Mouse (Mus musculus): ENCODE data around the gene Ppm1h. TPM values are rescaled to one million over a fixed set of nuclear protein-coding genes. Genes with fewer than 3 reads are reported as not detected.

The Ppm1h gene
- polyA plus RNA-seq, 1 experiment from 2014 or later = 13.7 TPM

DNA sequence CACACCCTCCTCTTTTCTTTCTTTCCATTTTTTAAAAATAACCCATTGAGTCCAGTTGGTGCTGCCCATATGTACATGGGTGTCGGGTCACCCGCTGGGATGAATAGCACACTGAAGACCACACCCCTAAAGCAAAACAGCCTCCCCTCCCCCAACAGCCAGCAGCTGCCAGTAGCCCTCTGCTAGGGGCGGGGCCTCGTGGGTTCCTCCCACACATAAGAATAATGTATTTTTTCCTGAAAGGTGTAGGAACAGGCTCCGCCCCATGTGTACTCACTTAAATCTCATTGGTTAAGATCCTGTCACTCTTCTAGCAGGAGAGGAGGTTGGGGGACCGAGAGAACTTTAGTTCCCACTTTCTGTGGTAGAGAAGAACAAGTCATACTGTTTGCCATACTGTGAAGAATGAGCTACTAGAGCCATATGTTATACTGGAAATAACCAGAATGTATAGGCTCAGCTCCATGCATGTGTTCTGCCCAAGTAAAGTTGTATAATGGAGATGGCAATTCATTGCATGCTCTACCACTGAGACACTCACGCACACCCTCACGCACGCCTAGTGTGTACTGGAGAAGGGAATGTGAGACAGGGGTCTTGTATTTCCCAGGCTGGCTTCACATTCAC is 231.0 kb downstream of the Ppm1h start:
- ATAC-seq = no peak; the same call in 1 of the 2 replicates
- Histone ChIP-seq H3K27me3 (replicated peaks) (no peaks in the 10 kb centered on the region), H3K27ac (no peak overlapping the region), H3K4me2 (replicated peaks) (no peak overlapping the region), H3K9me3 (no peaks in the 10 kb centered on the region), H3K36me3 (no peaks in the 10 kb centered on the region), H3K4me1 (replicated peaks) (peaks cover 21% of the 10 kb centered on the region), H3K9ac (no peak overlapping the region), H3K4me3 (replicated peaks) (no peak overlapping the region)
- 84% methylated on average over 9 of the region's 9 CpGs for WGBS

DNA sequence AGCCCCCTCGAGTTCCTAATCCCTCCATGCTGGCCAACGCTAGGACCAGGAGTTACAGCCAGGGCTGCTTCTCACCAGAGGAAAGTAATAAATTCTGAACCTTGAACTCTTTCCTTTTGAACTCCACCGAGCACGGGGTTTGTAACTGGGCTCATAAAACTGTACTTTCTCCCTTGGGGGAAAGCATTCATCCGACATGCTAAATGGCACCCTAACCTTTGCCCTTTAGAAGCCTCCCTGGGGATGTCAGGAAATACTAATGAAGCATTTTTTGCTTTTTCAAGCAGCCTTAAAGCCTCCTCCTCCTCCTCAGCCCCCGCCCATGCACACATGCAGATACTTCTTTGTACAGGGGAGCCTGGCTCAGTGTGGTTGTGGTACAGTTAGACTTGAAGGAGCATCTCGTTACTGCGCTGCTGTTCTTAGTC is 232.2 kb downstream of the Ppm1h start:
- 27% methylated on average over 8 of the region's 8 CpGs for WGBS
- Histone ChIP-seq H3K9me3 (no peaks in the 10 kb centered on the region), H3K27ac (peak overlapping the region; percentile 91; the same call in 1 of the 2 replicates), H3K4me3 (replicated peaks) (no peak overlapping the region), H3K27me3 (replicated peaks) (no peaks in the 10 kb centered on the region), H3K36me3 (no peaks in the 10 kb centered on the region), H3K4me2 (replicated peaks) (no peak overlapping the region), H3K9ac (no peak overlapping the region), H3K4me1 (replicated peaks) (peaks cover 21% of the 10 kb centered on the region)
- peak; percentile 80 for ATAC-seq

DNA sequence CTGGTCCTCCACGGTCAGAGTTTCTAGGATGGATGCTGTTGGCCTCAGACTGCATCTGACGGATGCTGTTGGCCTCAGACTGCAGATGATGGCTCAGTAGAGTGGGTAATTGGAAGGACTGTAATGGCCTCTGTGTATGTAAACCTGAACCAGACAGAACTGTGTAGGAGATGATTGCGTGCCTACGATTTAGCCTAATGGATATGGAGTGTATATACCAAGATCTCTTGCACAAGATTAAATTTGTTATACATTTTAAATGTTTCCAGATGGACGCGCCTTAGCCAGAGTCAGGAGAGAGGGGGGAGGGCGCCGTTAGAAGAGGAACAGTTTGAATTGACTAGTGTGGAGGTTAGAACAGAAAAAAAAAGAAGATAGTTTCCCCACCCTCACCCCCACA is 233.1 kb downstream of the Ppm1h start:
- WGBS = 47% methylated on average over 8 of the region's 8 CpGs
- no peak overlapping the region for H3K9ac ChIP-seq
- H3K4me1 ChIP-seq (replicated peaks) = peaks cover 21% of the 10 kb centered on the region
- peak; percentile 7; the same call in 1 of the 2 replicates for ATAC-seq
- H3K4me2 ChIP-seq (replicated peaks) = 0 out of 2 replicates have a peak overlapping the region, but pooled peaks have one; percentile 9
- H3K9me3 ChIP-seq = no peaks in the 10 kb centered on the region
- H3K4me3 ChIP-seq (replicated peaks) = no peak overlapping the region
- no peaks in the 10 kb centered on the region for H3K36me3 ChIP-seq
- H3K27me3 ChIP-seq (replicated peaks) = no peaks in the 10 kb centered on the region
- peak overlapping the region; percentile 91 for H3K27ac ChIP-seq

DNA sequence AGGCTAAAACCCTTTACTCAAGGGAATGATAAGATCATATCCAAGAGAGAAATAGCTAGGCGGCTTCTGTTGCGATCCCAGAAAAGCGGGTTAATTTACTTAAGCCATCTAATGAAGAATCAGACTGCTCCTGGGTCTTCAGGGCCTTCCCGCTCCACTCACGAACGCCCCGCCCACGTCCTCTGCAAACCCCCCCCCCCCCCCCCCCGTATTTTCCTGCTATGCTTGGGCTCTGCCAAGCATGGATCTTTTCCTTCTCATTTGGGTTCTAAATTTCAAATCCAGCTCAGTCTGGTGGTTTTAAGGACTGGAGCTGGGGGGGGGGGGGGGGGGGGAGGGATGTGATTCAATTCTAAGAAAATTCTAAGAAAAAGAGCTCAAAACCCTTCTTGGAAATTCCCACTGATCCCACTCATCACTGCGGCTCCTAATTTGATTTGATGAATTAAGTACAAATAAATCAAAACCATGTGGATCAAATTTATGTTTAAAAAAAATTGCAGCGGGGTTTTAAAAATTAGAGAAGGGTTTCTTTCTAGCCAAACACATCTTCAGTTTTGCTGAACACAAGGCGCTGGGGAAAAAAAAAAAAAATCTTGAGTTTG is 233.6 kb downstream of the Ppm1h start:
- WGBS = 33% methylated on average over 12 of the region's 12 CpGs
- peaks cover 21% of the 10 kb centered on the region for H3K4me1 ChIP-seq (replicated peaks)
- H3K4me3 ChIP-seq (replicated peaks) = no peak overlapping the region

DNA sequence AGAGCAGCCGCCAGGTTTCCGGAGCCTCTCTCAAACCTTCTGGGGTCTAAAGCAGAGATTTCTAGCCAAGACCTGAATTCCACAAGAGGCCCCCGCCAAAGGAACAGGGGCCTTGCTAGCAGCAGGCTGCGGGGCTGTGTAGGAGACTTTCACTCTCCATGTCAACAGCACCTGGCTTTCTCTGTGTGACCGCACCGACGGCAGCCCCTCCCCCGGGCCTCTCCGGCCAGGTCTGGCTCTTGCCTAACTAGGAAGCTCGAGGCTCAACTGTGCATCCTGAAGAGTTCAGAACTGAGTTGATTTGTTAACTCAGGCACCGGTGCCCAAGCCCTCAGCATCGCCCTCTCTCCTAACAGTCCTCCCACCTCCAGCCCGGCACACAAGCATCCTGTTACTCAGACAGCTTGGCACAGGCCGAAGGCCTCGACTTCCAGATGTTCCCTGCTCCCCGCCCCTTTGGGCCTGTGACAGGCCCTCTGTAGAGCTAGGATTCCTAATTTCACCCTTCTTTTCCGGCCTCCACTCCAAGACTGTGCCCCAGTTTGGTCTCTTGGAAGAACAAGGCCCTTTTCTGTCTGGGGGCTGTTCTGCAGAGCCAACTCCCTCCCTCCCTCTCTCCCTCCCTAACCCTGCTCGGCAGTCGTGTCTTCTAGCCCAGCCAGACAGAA is 234.3 kb downstream of the Ppm1h start:
- H3K36me3 ChIP-seq = no peaks in the 10 kb centered on the region
- peak; percentile 61 for ATAC-seq
- no peaks in the 10 kb centered on the region for H3K9me3 ChIP-seq
- peak overlapping the region; percentile 37 for H3K4me2 ChIP-seq (replicated peaks)
- H3K27ac ChIP-seq = peak overlapping the region; percentile 91
- no peak overlapping the region; the same call in 1 of the 2 replicates for H3K9ac ChIP-seq
- H3K4me1 ChIP-seq (replicated peaks) = peaks cover 21% of the 10 kb centered on the region
- H3K27me3 ChIP-seq (replicated peaks) = no peaks in the 10 kb centered on the region
- H3K4me3 ChIP-seq (replicated peaks) = no peak overlapping the region
- 19% methylated on average over 19 of the region's 19 CpGs for WGBS

More for the DNA sequence above, 233.6 kb downstream of the Ppm1h start:
- no peaks in the 10 kb centered on the region for H3K27me3 ChIP-seq (replicated peaks)
- H3K9me3 ChIP-seq = no peaks in the 10 kb centered on the region
- H3K36me3 ChIP-seq = no peaks in the 10 kb centered on the region
- peak overlapping the region; percentile 91 for H3K27ac ChIP-seq
- H3K4me2 ChIP-seq (replicated peaks) = peak overlapping the region; percentile 37
- H3K9ac ChIP-seq = no peak overlapping the region
- ATAC-seq = no peak

DNA sequence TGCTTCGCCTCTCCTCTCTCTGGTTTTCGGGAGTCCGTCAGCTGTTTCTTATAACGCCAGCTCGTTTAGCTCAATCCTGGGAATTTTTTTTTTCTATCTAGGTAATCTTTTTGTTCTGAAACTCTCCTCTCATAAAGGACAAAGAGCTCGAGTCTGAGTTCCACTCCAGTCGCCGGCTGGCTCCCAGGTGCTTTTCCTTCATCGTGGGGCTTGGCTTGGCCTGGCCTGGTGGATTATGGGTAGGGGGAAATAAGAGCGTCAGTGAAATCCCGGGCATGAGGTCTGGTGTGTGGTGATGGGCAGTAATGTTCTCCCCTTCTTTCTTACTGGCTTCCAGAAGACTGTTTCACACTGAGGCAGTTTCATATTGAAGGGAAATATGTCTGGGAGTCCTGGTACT is 234.8 kb downstream of the Ppm1h start:
- no peaks in the 10 kb centered on the region for H3K36me3 ChIP-seq
- no peak for ATAC-seq
- H3K27me3 ChIP-seq (replicated peaks) = no peaks in the 10 kb centered on the region
- no peaks in the 10 kb centered on the region for H3K9me3 ChIP-seq
- H3K4me3 ChIP-seq (replicated peaks) = no peak overlapping the region
- H3K4me1 ChIP-seq (replicated peaks) = peaks cover 21% of the 10 kb centered on the region
- H3K4me2 ChIP-seq (replicated peaks) = peak overlapping the region; percentile 37; the same call in 1 of the 2 replicates
- H3K27ac ChIP-seq = peak overlapping the region; percentile 91
- WGBS = 52% methylated on average over 11 of the region's 11 CpGs
- no peak overlapping the region; the same call in 1 of the 2 replicates for H3K9ac ChIP-seq

DNA sequence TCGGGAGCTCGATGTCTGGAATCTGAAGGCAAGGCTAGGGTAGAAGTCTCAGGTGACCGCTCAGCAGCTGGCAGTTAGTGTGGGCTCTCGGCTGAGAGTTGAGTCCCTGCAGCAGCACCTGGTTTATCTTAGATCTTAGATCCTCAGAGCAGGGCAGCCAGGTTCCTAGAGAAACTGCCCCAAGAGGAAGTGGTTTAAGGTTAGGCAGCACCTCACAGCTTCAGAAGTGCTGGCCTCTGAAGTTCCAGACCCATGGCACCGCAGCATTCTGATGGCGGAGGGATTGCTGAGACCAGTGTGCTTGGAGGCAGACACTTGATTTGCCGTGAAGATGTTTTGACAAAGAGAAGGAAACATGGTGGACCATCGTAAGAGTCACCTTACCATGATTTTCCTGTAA is 237.3 kb downstream of the Ppm1h start:
- Histone ChIP-seq H3K9me3 (no peaks in the 10 kb centered on the region), H3K4me2 (replicated peaks) (no peak overlapping the region), H3K27me3 (replicated peaks) (no peaks in the 10 kb centered on the region), H3K27ac (no peak overlapping the region), H3K9ac (no peak overlapping the region), H3K36me3 (no peaks in the 10 kb centered on the region), H3K4me1 (replicated peaks) (peaks cover 20% of the 10 kb centered on the region), H3K4me3 (replicated peaks) (no peak overlapping the region)
- ATAC-seq = no peak
- 73% methylated on average over 8 of the region's 8 CpGs for WGBS

DNA sequence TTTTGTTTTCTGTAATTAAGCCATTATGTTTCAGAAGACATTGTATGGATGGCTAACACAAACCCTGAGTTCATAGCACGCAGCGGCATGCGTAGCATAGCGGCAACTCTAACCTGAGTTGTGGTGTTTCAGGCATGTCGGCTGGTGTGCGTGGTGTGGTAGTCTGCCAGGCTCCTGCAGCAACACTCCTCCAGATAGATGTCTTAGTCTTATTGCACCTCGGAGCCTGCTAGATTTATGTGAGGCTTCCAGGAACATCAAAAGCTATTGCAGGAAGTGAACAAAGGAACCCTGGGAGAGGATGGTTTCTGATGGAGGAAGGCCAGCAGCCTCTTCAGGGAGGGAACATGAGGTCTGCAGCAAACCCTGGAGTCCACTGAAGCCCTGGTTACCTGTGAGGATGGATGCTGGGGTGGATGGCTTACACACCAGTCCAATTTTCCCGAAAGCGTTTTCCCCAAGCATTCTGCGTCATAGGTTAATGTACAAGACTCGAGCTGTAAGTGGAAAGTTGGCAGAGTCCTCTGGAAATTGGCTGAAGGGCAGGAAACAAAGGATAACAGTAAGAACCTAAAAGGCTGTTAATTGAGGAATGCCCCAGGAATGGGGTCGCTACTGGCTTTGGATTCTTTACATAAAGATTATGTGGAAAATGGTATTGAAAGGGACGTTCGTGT is 239.2 kb downstream of the Ppm1h start:
- no peak overlapping the region for H3K4me2 ChIP-seq (replicated peaks)
- H3K27ac ChIP-seq = no peak overlapping the region
- WGBS = 84% methylated on average over 14 of the region's 14 CpGs
- H3K4me3 ChIP-seq (replicated peaks) = no peak overlapping the region
- no peak overlapping the region for H3K9ac ChIP-seq
- peaks cover 6% of the 10 kb centered on the region for H3K4me1 ChIP-seq (replicated peaks)
- H3K9me3 ChIP-seq = no peaks in the 10 kb centered on the region
- H3K27me3 ChIP-seq (replicated peaks) = no peaks in the 10 kb centered on the region
- no peak for ATAC-seq
- H3K36me3 ChIP-seq = no peaks in the 10 kb centered on the region

DNA sequence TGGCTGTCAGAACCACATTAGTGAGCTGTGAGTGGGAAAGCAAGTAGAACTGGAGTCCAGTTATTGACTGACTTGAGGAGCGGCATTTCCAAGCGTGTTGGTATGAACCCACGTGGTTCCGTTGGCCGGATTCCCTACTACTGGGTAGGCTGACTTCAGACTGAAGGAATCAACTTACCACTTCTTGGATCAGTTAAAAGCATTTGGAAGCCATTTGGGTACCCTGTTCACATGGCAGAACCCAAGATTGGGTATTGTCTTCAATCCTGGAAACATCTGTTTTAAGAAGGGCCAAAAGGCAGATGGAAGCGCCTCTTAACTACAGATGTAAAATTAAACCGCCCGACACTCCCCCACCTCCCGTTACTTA is 239.7 kb downstream of the Ppm1h start:
- no peak overlapping the region for H3K4me2 ChIP-seq (replicated peaks)
- 95% methylated on average over 9 of the region's 9 CpGs for WGBS
- no peaks in the 10 kb centered on the region for H3K27me3 ChIP-seq (replicated peaks)
- no peak overlapping the region for H3K4me3 ChIP-seq (replicated peaks)
- no peaks in the 10 kb centered on the region for H3K9me3 ChIP-seq
- no peak for ATAC-seq
- no peak overlapping the region for H3K9ac ChIP-seq
- H3K27ac ChIP-seq = no peak overlapping the region
- 0 out of 2 replicates have a peak, but pooled peaks cover 2% of the 10 kb centered on the region for H3K4me1 ChIP-seq (replicated peaks)
- no peaks in the 10 kb centered on the region for H3K36me3 ChIP-seq

DNA sequence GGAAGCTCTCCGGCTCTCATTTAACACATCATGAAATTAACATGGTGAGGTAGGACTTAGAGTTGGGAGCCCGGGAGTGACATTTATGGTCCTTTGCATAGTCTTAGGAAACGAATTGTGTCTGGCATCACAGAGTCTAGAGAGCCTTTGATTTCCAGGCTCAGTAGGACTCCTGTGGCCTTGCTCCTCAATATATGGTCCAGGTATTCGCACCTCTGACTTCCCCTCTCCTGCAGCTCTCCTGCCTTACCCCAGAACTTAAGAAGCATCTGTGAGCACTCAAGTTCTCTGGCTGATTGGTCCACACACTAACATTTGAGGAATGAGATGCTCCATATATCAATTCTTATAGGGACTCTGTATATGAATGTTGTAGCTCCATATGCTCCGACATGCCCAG is 240.2 kb downstream of the Ppm1h start:
- no peaks in the 10 kb centered on the region for H3K36me3 ChIP-seq
- 87% methylated on average over 5 of the region's 5 CpGs for WGBS
- ATAC-seq = no peak
- no peak overlapping the region for H3K4me2 ChIP-seq (replicated peaks)
- H3K9me3 ChIP-seq = no peaks in the 10 kb centered on the region
- no peak overlapping the region for H3K4me3 ChIP-seq (replicated peaks)
- no peaks in the 10 kb centered on the region for H3K4me1 ChIP-seq (replicated peaks)
- H3K27me3 ChIP-seq (replicated peaks) = no peaks in the 10 kb centered on the region
- no peak overlapping the region for H3K9ac ChIP-seq
- H3K27ac ChIP-seq = no peak overlapping the region

DNA sequence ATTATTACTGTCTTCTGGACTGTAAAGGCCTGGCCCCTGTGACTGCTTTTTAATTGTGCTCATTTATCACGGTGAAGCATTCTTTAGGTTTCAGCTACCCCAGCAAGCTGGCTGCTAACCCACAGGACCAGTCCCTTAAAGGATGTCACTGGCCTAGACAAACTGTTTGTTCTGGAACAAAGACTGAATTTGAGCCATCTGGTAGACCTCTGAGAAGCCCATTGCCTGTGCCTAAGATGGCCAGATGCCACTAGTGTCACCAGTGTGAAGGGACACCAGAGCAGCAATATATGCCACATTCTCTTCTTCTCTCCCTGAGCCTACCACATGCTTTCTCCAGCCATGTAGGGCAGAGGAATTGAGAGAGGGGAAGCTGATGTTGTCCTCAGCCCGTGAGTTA is 240.9 kb downstream of the Ppm1h start:
- no peak overlapping the region for H3K4me2 ChIP-seq (replicated peaks)
- no peaks in the 10 kb centered on the region for H3K9me3 ChIP-seq
- H3K27me3 ChIP-seq (replicated peaks) = no peaks in the 10 kb centered on the region
- WGBS = 77% methylated on average over 2 of the region's 2 CpGs
- no peak for ATAC-seq
- H3K9ac ChIP-seq = no peak overlapping the region
- no peak overlapping the region for H3K27ac ChIP-seq
- H3K4me3 ChIP-seq (replicated peaks) = no peak overlapping the region
- H3K36me3 ChIP-seq = no peaks in the 10 kb centered on the region
- H3K4me1 ChIP-seq (replicated peaks) = no peaks in the 10 kb centered on the region

DNA sequence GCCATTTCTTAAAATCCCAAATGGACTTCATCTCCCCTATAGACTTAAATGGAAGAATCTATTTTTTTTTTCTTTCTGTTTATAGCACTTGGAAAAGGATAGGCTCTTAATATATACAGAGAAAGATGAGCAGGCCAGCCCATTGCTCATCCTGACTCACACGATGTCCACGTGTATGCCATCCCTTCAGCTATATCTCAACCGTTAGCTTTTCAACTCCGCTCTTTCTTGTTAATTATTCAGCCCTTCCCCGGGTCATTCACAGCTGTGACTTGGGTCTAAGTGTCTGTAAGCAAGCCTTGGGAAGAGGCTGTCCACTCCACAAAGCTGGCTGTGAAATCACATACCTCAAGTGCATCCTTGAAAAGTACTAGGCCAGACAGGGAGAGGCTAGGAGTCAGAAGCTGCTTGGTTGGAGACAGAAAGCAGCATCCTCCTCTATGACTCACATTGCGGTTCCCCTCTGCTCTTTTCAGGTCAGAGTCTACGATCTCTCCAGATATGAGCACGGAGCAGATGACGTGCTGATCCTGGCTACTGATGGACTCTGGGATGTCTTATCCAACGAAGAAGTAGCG is 241.7 kb downstream of the Ppm1h start:
- Histone ChIP-seq H3K4me3 (replicated peaks) (no peak overlapping the region), H3K27ac (no peak overlapping the region), H3K27me3 (replicated peaks) (no peaks in the 10 kb centered on the region), H3K36me3 (no peaks in the 10 kb centered on the region), H3K4me1 (replicated peaks) (no peaks in the 10 kb centered on the region), H3K9me3 (no peaks in the 10 kb centered on the region), H3K4me2 (replicated peaks) (no peak overlapping the region), H3K9ac (no peak overlapping the region)
- no peak for ATAC-seq
- 80% methylated on average over 11 of the region's 11 CpGs for WGBS

Data from intestine, embryonic 15.5 days (tissue).